Mouse (Mus musculus) forebrain, embryonic 16.5 days (tissue): ENCODE data around the gene R3hcc1l. TPM values are rescaled to one million over a fixed set of nuclear protein-coding genes. Genes with fewer than 3 reads are reported as not detected.
A peak's percentile ranks its signal among the peaks of the same experiment; 100 is the strongest.

ENCODE experiments used
- ATAC-seq: fragments of 200-750 bp; cut with Nextera tagmentation; 2 replicates; pipeline ENCODE4 v1.8.0; 2017; ENCODE audit warnings: mild to moderate bottlenecking, moderate library complexity
- H3K27ac ChIP-seq: fragments of 300-500 bp; sonication (generic); 2 replicates; pipeline ENCODE4 v1.5.1; 2014; ENCODE audit warnings: low read length, control low read depth
- H3K27me3 ChIP-seq: fragments of 300-500 bp; sonication (generic); replicated peaks from 2 replicates; pipeline ENCODE4 v1.6.1; 2014; ENCODE audit warnings: low read length; ENCODE audit not compliant: control insufficient read depth, insufficient read depth
- H3K36me3 ChIP-seq: fragments of 300-500 bp; sonication (generic); 2 replicates; pipeline ENCODE4 v1.6.1; 2014; ENCODE audit not compliant: control insufficient read depth, insufficient read depth
- H3K4me1 ChIP-seq: fragments of 300-500 bp; sonication (generic); replicated peaks from 2 replicates; pipeline ENCODE4 v1.6.1; 2014; ENCODE audit warnings: low read length; ENCODE audit not compliant: control insufficient read depth, insufficient read depth
- H3K4me2 ChIP-seq: fragments of 300-500 bp; sonication (generic); 2 replicates; pipeline ENCODE4 v1.6.1; 2014; ENCODE audit warnings: mild to moderate bottlenecking, low read length, control low read depth
- H3K4me3 ChIP-seq: fragments of 300-500 bp; sonication (generic); replicated peaks from 2 replicates; pipeline ENCODE4 v1.5.1; 2014; ENCODE audit warnings: mild to moderate bottlenecking, low read length, control low read depth
- H3K9ac ChIP-seq: fragments of 300-500 bp; sonication (generic); replicated peaks from 2 replicates; pipeline ENCODE4 v1.6.1; 2014; ENCODE audit warnings: low read depth, low read length, control low read depth
- H3K9me3 ChIP-seq: fragments of 300-500 bp; sonication (generic); 2 replicates; pipeline ENCODE4 v1.6.1; 2016; ENCODE audit warnings: low read length; ENCODE audit not compliant: control insufficient read depth
- WGBS: fragments of 180-500 bp; shearing (Covaris S2); extraction: QIAGEN DNeasy Blood & Tissue Kit; methylation state at CpG from one replicate; pipeline ENCODE4 v1.1.7; 2014; 5-methylcytosine and 5-hydroxymethylcytosine counted together
- polyA plus RNA-seq: library from polyadenylated mRNA; unstranded; fragments of >200 nt; fragmentation: Nextera tagmentation; extraction: Ambion mirVana; gene quantifications from 2 replicates; pipeline ENCODE4 v1.2.1, GENCODE M21; 2015

Gene R3hcc1l
- polyA plus RNA-seq, 1 experiment from 2014 or later: 19.3 TPM

DNA sequence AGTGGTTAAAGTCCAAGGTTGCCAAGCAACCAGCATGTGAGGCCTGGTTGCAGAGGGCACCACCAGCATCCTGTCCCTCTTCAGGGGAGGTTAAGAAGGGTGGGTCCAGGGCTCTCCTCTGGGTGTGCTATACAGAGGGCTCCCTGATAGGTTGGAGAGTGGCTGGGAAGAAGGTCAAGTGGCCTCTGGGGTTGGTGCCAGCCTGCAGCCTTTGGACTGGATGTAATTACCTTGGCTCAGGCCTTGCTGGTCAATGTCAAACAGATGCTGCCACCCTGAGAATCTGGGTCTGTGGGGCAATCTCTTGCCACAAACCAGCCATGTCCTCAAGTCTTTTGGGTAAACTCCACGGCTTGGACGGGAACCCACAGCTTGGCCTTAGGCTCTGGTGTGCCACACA lies 82.9 kb downstream of the R3hcc1l start:
- 85% methylated on average over 2 of the region's 2 CpGs for WGBS
- ATAC-seq: no peak
- no peaks in the 10 kb centered on the region for H3K36me3 ChIP-seq
- no peak overlapping the region for H3K4me2 ChIP-seq
- no peak overlapping the region for H3K27ac ChIP-seq
- 0 out of 2 replicates have a peak, but pooled peaks cover 2% of the 10 kb centered on the region for H3K4me1 ChIP-seq
- no peaks in the 10 kb centered on the region for H3K9me3 ChIP-seq
- H3K9ac ChIP-seq: no peak overlapping the region
- H3K27me3 ChIP-seq: no peaks in the 10 kb centered on the region
- no peak overlapping the region for H3K4me3 ChIP-seq

DNA sequence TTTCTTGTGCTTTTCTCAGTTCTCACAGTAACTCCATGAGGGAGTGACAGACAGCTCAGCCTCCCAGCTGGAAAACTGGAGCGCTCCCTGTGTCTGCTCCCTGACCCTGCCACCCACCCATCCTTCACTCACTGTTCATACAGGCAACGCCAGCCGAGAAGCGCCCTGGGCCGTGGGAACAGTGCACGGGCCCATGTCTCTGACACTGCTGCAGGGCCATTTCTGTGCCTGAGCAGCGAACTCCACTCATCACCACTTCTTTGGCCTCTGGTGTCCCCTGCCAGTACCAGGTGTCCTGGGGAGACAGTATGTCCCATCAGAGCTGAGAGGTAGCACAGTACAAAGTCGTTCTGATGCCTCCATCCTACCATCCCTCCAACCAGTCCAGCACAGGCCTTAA lies 83.5 kb downstream of the R3hcc1l start:
- no peak for ATAC-seq
- no peak overlapping the region for H3K4me2 ChIP-seq
- H3K4me3 ChIP-seq: no peak overlapping the region
- no peaks in the 10 kb centered on the region for H3K36me3 ChIP-seq
- H3K9ac ChIP-seq: no peak overlapping the region
- no peaks in the 10 kb centered on the region for H3K27me3 ChIP-seq
- 0 out of 2 replicates have a peak, but pooled peaks cover 2% of the 10 kb centered on the region for H3K4me1 ChIP-seq
- H3K9me3 ChIP-seq: no peaks in the 10 kb centered on the region
- H3K27ac ChIP-seq: no peak overlapping the region
- 81% methylated on average over 8 of the region's 8 CpGs for WGBS

DNA sequence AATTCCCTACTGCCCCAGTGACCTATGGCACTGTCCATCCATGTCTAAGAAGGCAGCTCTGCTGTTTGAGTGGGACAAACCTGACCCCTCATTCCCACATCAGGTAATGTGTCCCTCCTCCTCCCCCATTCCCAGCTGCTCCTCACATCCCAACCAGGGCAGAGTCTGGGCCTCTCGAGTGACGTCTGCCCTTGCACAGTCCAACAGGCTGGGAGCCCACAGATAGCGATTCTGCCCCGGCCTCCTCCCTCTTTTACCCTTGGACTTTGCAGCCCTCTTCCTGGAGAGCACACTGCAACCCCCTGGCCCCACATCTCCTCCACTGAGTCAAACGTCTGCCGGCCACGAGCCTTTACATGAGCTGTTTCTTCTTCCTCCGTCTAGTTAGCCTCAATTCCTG lies 84.0 kb downstream of the R3hcc1l start:
- Histone ChIP-seq H3K27ac (no peak overlapping the region), H3K27me3 (no peaks in the 10 kb centered on the region), H3K9me3 (no peaks in the 10 kb centered on the region), H3K4me3 (no peak overlapping the region), H3K4me1 (0 out of 2 replicates have a peak, but pooled peaks cover 2% of the 10 kb centered on the region), H3K36me3 (no peaks in the 10 kb centered on the region), H3K9ac (no peak overlapping the region), H3K4me2 (no peak overlapping the region)
- ATAC-seq: no peak
- WGBS: 89% methylated on average over 8 of the region's 8 CpGs

DNA sequence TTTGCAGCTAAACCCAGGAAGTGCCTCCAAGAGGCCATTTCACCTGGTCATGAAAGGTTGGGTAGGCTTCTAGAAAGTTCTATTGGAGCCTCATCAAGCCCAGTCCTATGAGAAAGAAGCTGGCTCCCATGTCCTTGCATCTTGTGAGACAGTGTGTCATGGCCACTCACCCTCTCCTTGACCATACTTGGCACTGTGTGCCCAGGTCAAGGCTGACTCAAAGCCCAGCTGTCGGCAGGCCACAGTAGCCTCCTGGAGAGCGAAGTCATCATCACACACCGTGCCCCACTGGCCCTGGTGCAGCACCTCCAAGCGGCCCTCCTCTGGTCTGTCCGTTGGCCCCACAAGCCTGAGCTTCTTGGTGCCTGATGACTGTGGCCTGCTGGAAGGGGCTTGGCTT lies 89.5 kb downstream of the R3hcc1l start:
- WGBS: 95% methylated on average over 5 of the region's 5 CpGs
- peaks cover 7% of the 10 kb centered on the region for H3K4me1 ChIP-seq
- H3K27me3 ChIP-seq: peaks cover 5% of the 10 kb centered on the region; the same call in 1 of the 2 replicates
- no peaks in the 10 kb centered on the region for H3K9me3 ChIP-seq
- no peak overlapping the region for H3K9ac ChIP-seq
- no peak overlapping the region for H3K27ac ChIP-seq
- no peak overlapping the region for H3K4me3 ChIP-seq
- H3K36me3 ChIP-seq: no peaks in the 10 kb centered on the region
- no peak for ATAC-seq
- no peak overlapping the region for H3K4me2 ChIP-seq

DNA sequence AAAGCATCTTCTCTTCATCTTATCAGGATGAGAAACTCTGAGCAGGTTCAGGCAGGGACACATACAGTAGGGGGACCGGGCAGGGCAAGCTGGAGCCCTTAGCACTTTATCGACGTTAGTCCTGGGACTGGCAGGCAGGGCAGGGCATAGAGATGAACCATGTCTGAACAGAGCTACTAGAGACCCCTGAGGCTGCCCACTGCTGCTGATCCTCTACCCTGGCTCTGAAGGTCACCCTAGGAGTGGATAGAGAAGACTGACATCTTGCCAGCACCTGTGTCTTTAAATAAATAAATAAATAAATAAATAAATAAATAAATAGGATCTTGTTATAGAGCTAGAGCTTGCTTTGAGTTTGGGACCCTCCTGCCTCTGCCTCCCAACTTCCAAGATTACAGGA lies 91.2 kb downstream of the R3hcc1l start:
- ATAC-seq: no peak
- Histone ChIP-seq H3K9me3 (no peaks in the 10 kb centered on the region), H3K27ac (no peak overlapping the region), H3K36me3 (no peaks in the 10 kb centered on the region), H3K27me3 (peaks cover 5% of the 10 kb centered on the region; the same call in 1 of the 2 replicates), H3K4me1 (peaks cover 7% of the 10 kb centered on the region), H3K4me3 (no peak overlapping the region), H3K9ac (no peak overlapping the region), H3K4me2 (no peak overlapping the region)
- 88% methylated on average over 3 of the region's 3 CpGs for WGBS

DNA sequence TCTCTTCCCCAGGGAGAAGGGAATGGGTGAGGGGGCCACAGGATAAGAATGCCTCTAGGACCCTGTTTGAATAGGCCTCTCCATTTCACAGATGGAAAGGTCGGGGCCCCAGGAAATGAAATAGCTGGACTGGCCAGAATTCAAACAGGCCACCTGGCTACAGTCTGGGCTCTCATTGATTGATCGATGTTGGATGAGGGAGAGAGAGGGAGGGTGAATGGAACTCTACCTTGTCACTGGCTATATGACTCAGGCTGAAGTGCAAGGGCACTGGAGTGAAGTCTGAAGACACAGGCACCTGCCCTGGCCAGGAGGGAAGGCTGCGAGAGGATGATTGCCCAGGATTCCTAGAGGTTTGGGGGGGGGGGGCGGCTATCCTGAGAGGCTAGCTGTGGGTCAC lies 93.2 kb downstream of the R3hcc1l start:
- 80% methylated on average over 4 of the region's 4 CpGs for WGBS

DNA sequence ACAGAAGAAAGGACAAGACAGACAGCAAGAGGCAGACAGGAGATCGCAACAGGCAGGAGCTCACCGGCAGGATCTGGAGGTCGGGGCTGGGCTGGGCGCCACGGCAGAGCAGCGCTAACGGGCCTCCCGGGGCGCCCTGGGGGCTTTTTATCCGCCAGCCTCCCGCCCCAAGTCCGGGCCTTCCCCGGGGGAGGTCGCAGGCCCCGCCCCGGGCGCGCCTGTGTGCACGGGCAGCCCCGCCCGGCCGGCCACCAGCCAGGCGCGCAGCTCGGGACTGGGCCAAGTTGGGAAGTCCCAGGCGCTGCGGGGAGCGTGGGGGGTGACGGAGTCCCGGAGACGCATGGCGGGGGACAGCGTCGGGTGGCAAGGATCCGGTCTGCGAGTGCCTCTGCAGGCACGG lies 94.1 kb downstream of the R3hcc1l start, which contains the start of gene Loxl4:
Gene Loxl4, minus strand, starts transcription at position 160 of the 400 bp plus-strand sequence.
- peak within 1 kb of the TSS; percentile 48 for H3K9ac ChIP-seq

More for the DNA sequence above, 93.2 kb downstream of the R3hcc1l start:
- H3K4me1 ChIP-seq: peaks cover 7% of the 10 kb centered on the region
- ATAC-seq: no peak
- no peak overlapping the region for H3K9ac ChIP-seq
- H3K27me3 ChIP-seq: peaks cover 5% of the 10 kb centered on the region; the same call in 1 of the 2 replicates
- H3K27ac ChIP-seq: no peak overlapping the region
- H3K36me3 ChIP-seq: no peaks in the 10 kb centered on the region
- H3K4me2 ChIP-seq: no peak overlapping the region
- no peaks in the 10 kb centered on the region for H3K9me3 ChIP-seq
- no peak overlapping the region for H3K4me3 ChIP-seq

DNA sequence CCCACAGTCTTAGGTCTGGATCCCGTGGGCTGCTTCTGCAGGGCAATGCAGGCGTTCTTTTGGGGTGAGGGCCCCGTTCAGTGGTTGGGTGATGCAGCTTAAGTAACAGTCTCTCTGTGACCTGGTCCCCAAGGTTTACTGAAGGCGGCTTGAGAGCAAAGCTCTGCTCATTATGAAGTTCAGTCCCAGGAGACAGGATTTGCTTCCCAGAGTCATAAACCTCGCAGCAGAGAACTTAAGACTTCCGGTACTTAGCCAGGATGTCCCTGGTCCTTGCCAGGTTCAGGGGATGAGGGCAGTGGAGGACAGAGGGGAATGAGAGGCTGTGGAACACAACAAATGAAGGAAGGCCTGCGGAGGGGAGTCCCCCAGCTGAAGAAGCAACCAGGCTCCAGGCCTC lies 94.6 kb downstream of the R3hcc1l start:
- Histone ChIP-seq H3K36me3 (no peaks in the 10 kb centered on the region), H3K27me3 (peaks cover 5% of the 10 kb centered on the region; the same call in 1 of the 2 replicates), H3K9me3 (no peaks in the 10 kb centered on the region), H3K27ac (no peak overlapping the region), H3K4me2 (peak overlapping the region; percentile 59), H3K9ac (no peak overlapping the region), H3K4me1 (peaks cover 7% of the 10 kb centered on the region), H3K4me3 (peak overlapping the region; percentile 34)
- no peak for ATAC-seq
- 35% methylated on average over 7 of the region's 7 CpGs for whole genome bisulfite sequencing

More for the DNA sequence above, 94.1 kb downstream of the R3hcc1l start, which contains the start of gene Loxl4:
- WGBS: under 1% methylated on average over 37 of the region's 37 CpGs
- H3K27me3 ChIP-seq: peaks cover 5% of the 10 kb centered on the region; the same call in 1 of the 2 replicates
- H3K4me3 ChIP-seq: peak within 1 kb of the TSS; percentile 34
- peak within 1 kb of the TSS; percentile 59 for H3K4me2 ChIP-seq
- peak; percentile 38 for ATAC-seq
- H3K27ac ChIP-seq: no peak within 1 kb of the TSS
- H3K9me3 ChIP-seq: no peaks in the 10 kb centered on the region
- no peaks in the 10 kb centered on the region for H3K36me3 ChIP-seq
- peaks cover 7% of the 10 kb centered on the region for H3K4me1 ChIP-seq

DNA sequence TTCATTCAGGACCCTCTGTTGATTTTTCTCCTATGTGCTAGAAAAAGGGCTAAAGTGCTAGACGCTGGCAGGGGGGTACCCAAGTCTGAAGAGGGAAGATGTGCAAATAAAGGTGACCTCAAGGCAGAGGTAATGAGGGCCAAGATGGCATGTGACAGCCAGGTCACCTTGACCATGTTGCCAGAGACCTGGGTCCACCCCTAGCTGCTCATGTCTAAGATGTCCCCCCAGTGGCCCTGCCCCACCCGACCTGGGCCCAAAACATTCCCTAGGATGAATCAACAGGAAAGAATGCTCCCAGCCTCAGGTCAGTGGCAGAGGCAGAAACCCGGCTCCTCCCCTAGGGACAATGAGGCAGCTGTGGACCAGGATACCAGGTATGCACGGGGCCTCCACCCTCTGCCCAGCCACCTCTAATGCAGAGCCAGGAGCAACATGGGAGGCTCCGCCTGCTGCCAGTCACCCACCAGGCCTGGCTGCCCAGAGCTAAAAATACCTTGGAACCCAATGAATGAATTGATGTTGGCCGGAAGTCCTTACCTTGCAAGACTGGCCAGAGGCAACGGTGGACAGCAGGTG lies 95.2 kb downstream of the R3hcc1l start:
- ATAC-seq: no peak
- Histone ChIP-seq H3K36me3 (no peaks in the 10 kb centered on the region), H3K4me2 (no peak overlapping the region), H3K4me1 (peaks cover 7% of the 10 kb centered on the region), H3K9me3 (no peaks in the 10 kb centered on the region), H3K4me3 (no peak overlapping the region), H3K27ac (no peak overlapping the region), H3K27me3 (peaks cover 5% of the 10 kb centered on the region; the same call in 1 of the 2 replicates), H3K9ac (no peak overlapping the region)
- 75% methylated on average over 7 of the region's 7 CpGs for WGBS
